Mouse (Mus musculus) cerebral cortex, adult 2 months (tissue): ENCODE data around the gene Zfp819.

Experiments
- WGBS: fragments of 180-500 bp; shearing (Covaris S2); methylation state at CpG from one replicate; pipeline ENCODE4 v1.1.7; 2018; 5-methylcytosine and 5-hydroxymethylcytosine counted together

Gene Zfp819

GRCm38 (mm10) chr7:43606896-43607742, at the start of gene Zfp819:
TSS of gene Zfp819 (plus strand) at chr7:43607169.
- WGBS: 12% methylated on average over 41 of the region's 41 CpGs

- under 1% methylated on average over 27 of the region's 27 CpGs for WGBS
Measured at GRCm38 (mm10) chr7:43562006-43562633, 44.8 kb upstream of the Zfp819 start, which contains the start of gene Zfp658. TSS of gene Zfp658 (plus strand) at chr7:43562256.

- WGBS: 0% methylated on average over 10 of the region's 10 CpGs
Measured at GRCm38 (mm10) chr7:43562651-43563070, 44.3 kb upstream of the Zfp819 start.

GRCm38 (mm10) chr7:43563300-43563699, 43.7 kb upstream of the Zfp819 start:
- WGBS: 38% methylated on average over 6 of the region's 6 CpGs

- WGBS: 79% methylated on average over 2 of the region's 2 CpGs
Measured at GRCm38 (mm10) chr7:43571216-43571615, 35.8 kb upstream of the Zfp819 start.

GRCm38 (mm10) chr7:43579440-43580171, 27.4 kb upstream of the Zfp819 start, which contains the start of gene Zfp719:
TSS of gene Zfp719 (plus strand) at chr7:43579610.
- WGBS: 0% methylated on average over 37 of the region's 37 CpGs

DNA sequence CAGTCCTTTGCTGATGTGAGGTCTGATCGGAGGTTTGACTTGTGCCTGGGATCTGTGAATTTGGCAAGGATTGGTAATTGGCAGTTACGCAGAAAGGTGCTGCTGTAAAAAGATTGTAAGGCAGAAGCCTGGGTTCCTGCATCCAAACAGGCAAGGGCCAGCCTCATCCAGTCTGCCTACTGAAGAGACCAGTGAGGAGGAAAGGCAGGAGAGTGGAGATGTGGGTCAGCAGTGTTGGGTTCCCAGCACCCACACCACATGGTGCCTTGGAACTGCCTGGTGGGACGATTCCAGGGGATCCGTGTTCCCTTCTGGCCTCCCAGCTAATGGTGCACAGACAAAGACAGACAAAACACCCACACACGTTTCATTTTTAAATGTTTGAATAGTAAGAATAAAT, 26.4 kb upstream of the Zfp819 start:
- 22% methylated on average over 5 of the region's 5 CpGs for WGBS

DNA sequence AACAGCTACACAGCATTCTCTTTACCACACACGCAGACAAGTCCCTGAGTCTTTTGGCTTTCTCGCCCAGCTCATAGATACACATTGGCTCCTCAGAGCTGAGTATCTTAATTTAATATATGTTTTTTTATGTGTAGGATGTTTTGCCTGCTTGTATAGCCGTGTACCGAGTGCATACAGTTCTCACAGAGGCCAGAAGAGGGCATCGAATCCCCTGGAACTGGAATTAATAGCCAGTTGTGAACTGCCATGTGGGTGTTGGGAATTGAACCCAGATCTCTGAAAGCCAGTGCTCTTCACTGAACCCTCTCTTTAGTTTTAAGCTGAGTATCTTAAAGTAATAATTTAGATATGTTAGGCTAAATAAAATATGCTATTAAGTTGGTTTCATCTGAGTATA, 22.2 kb upstream of the Zfp819 start:
- 77% methylated on average over 5 of the region's 5 CpGs for WGBS

DNA sequence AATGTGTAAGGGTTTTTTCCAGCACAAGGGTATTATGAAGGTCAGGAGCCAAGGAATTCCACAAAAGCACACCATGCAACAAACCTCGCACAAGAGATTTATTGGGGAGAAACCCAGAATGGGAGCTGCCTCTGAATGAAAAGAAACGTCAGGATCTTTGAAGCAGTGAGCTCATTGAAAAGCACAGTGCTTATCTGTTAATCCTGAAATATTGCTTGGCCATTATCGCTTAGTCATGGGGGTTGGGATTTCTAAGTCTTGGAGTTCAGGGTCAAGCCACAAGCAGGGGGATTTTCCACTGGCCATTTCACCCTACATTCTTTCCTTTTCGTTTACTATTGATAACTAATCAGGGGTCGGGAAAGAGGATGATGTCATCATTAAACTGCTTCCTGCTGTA, 5.1 kb upstream of the Zfp819 start:
- 42% methylated on average over 5 of the region's 5 CpGs for WGBS

DNA sequence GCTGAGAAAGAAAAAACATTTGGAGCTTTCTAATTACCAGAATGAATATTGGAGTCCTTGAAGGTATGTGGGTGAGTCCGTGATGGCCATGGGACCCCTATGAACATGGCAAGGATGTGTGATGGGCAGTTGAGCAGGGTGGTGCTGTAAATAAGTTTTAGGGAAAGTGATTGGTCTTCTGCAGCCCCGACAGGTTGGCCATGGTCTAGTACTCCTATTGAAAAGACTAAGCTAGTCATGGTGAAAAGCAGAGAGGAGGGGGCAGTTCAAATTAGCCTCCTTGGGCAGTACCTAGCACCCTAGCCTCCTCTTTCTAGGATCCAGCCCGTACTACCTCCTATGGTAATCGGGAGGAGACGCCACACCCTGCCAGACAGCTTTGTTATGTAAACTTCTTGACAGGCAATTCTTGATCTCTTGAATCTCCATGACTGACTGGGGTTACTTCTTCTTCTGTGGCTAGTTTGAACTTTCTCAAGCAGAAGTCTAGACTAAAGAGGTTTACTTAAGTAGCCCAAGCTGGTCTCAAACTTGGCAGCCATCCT, 846 bp downstream of the Zfp819 start:
- WGBS: 50% methylated on average over 5 of the region's 5 CpGs

DNA sequence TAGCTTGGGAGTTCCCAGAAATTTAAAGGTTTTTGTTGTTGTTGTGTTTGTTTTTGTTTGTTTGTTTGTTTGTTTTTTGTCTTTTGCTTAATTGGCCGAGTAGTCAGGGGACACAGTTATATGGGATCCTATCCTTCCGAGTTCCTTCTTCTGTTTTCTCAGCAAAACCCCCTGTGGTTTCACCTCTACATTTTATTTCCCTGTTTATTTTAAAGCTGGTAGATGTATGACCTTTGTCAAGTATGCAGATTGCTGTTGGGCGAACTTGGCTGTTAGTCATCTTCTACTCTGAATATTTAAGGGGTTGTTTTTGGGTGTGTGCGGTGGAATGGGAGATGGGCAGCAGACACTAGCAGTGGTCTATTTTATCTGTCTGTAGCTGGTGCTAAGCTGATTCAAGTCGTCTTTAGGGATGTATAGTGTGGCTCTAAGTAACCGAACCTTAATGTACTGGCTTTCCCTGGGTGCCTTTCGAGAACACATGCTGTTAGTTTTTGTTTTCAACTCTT, 1.4 kb downstream of the Zfp819 start:
- WGBS: 65% methylated on average over 7 of the region's 7 CpGs

GRCm38 (mm10) chr7:43613816-43614551, 7.0 kb downstream of the Zfp819 start:
- WGBS: 89% methylated on average over 14 of the region's 14 CpGs

GRCm38 (mm10) chr7:43622927-43623326, 16.0 kb downstream of the Zfp819 start:
- WGBS: 79% methylated on average over 7 of the region's 7 CpGs

DNA sequence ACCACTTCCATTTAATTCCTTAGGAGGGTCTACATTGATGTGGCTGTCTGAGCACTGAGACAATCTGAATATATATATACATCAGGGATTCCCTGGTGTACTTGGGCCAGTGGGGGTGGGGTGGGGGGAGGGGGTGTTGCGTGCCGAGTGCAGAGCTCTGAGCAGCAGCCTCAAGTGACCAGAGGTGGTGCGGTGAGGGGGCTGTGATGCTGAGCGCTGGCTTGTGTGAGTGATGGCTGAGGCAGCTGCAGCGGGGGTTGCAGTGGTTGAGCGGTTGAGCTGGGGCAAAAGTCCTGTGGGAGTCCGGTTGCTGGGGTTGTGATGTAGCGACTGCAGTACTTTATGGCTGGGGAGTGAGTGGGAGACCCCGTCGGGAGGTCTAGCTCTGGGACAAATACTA, 16.9 kb downstream of the Zfp819 start:
- 16% methylated on average over 10 of the region's 10 CpGs for WGBS

DNA sequence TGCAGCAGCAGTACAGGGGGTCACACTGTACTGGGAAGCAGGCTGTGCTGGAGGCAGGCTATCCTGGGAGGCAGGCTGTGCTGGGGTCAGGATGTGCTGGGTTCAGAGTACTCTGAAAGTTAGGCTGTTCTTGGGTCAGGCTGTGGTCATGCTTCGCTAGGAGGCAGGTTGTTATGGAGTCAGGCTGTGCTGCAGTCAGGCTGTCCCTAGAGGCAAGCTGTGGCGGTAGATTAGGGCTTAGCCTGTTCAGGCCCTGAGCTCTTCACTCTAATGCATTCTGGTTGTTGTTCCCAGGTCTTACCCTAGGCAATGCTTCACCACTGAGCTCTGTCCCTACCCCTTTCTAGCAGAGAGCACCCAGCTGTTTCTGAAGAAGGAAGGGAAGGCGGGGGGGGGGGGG, 18.1 kb downstream of the Zfp819 start:
- WGBS: 74% methylated on average over 3 of the region's 3 CpGs

DNA sequence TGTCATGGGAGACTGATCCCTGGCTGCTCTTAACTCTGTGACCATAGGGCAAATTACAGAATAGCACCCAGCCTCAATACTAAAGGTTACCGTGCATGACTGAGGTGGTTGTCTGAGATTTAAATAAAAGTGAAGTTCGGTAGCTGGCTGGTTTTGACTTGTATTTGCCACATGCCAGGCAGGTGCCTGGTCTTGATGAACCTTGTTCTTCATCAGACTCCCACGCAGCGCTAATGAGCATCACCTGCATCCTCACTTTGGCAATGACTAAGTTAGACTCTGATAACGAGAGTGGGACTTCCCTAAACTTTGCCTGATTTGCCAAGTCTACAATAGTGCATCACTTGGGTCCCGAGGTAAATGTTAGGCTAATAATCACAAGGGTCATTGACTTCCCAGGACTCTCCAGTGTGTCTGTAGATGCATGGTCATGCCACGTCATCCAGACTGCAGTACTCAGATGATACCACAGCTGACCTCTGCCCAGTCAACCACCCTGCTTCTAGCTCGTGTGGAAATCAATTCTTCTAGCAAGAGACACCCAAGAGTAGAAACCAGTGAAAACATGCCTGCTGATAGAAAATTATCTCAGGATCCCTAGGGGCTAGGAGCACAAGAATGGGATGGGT, 18.9 kb downstream of the Zfp819 start:
- WGBS: 86% methylated on average over 8 of the region's 8 CpGs

DNA sequence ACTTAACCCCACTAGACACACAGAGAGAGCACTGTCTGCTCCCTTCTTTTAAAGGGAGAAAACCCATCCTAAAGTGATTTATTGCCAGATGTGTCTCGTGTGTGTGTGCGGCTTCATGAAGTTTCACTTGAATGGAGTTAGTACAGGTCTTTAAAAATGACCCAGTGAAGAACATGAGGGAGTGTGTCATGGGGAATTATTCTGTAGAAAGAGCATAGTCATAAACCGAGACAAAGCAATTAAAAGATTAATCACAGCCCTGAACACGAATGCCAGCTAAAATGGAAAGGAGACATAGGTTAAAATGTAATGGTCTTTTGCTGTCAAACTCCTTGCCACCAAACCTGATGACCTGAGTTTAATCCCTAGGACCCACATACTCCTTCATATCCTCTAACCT, 27.0 kb downstream of the Zfp819 start:
- 80% methylated on average over 4 of the region's 4 CpGs for WGBS

DNA sequence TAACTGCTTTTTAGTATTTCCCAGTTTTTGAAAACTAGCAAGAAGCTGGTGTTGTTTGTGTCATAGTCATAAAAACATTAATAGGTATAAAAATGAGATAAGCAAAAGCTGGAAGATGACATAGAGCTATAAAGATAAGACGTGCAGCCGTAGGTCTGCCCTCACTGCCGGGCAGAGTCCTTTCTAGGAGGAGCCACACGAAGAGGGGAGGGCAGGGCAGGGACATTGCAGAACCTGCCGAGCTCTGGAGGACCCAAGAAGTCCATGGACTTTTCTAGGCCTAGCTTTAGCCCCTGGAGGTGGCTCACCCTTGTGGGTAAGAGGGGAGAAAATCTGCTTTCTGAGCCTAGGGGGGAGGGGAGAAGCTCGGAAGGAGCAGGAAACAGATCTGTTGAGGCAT, 27.5 kb downstream of the Zfp819 start, which contains the start of gene Ceacam18:
Ceacam18 (plus strand) TSS at position 208 of the 400 bp plus-strand sequence.
- WGBS: 81% methylated on average over 6 of the region's 6 CpGs

- 59% methylated on average over 2 of the region's 2 CpGs for WGBS
Measured at GRCm38 (mm10) chr7:43636194-43636593, 29.2 kb downstream of the Zfp819 start.

- 71% methylated on average over 1 of the region's 1 CpGs for WGBS
Measured at GRCm38 (mm10) chr7:43637118-43637517, 30.1 kb downstream of the Zfp819 start.

- 80% methylated on average over 5 of the region's 5 CpGs for WGBS
Measured at GRCm38 (mm10) chr7:43642587-43642986, 35.6 kb downstream of the Zfp819 start.
